Mouse (Mus musculus): ENCODE data around the gene Fam84b. TPM values are rescaled to one million over a fixed set of nuclear protein-coding genes. Genes with fewer than 3 reads are reported as not detected.
A peak's percentile ranks its signal among the peaks of the same experiment; 100 is the strongest.

The Fam84b gene
- 8.8 and 9.3 TPM in 2 replicates for polyA plus RNA-seq (2015; fragmentation: Nextera tagmentation; extraction: Ambion mirVana)

DNA sequence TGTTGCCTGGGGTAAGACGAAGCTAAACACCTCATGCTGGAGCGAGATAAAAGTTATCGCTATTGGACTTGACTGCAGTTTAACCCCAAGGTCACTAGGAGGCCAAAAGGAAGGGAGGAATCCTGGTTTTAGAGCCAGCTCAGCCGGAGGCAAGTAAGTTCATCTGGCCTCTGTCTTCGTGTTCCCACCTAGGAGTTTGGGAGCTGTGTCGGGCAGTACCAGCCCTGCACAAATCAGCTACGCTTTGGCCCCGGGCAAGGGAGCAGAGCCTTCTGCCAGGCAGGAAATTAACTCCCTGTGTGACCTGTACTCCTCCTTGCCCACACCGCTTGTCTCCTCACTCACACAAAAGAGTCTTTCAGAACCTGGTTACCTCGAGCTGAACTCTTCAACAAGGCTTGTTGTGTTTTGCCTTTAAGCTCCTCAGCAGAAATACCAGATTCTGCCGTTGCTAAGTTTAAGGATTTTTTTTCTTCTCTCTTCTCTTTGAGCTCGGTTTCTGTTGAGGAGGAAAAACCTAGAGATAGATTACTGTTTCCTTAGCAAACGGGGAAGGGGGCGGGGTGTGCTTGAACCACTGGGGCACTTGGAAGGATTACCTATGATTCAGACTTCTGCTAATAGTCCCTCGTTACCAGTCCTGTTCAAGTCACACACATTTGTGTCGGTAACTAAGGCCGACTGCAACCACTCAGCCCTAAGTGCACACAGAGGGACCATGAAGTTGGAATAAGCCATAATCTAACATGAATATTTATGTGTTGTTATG, at the start of gene Fam84b:
Fam84b (minus strand) TSS at position 548 of the 769 bp plus-strand sequence.
- ATAC-seq (peak; percentile 66), DNase-seq (no peak)
- no peaks in the 10 kb centered on the region for H3K9me3 ChIP-seq (ENCODE audit: low read length)
- peak; percentile 35 for TF ChIP-seq CTCF (IDR thresholded peaks at IDR 0.05; ENCODE audit: low read depth)
- peak; percentile 53; the same call in 1 of the 2 replicates for TF ChIP-seq EP300 (IDR thresholded peaks at IDR 0.05; ENCODE audit: low read depth)
- peaks cover 18% of the 10 kb centered on the region for H3K4me1 ChIP-seq (ENCODE audit: insufficient read depth)
- peak within 1 kb of the TSS; percentile 48 for H3K4me2 ChIP-seq (ENCODE audit: low read depth, low read length)
- no peaks in the 10 kb centered on the region for H3K27me3 ChIP-seq (ENCODE audit: insufficient read depth, low read length)
- 25% methylated on average over 17 of the region's 17 CpGs for WGBS (ENCODE audit: insufficient replicate concordance)
- H3K27ac ChIP-seq (ENCODE audit: low read depth), result no peak within 1 kb of the TSS
- no peak within 1 kb of the TSS for H3K4me3 ChIP-seq (ENCODE audit: low read depth, low read length)
- H3K36me3 ChIP-seq (replicated peaks; ENCODE audit: insufficient read depth, low read length), result no peaks in the 10 kb centered on the region
- no peak within 1 kb of the TSS for H3K9ac ChIP-seq (replicated peaks)

DNA sequence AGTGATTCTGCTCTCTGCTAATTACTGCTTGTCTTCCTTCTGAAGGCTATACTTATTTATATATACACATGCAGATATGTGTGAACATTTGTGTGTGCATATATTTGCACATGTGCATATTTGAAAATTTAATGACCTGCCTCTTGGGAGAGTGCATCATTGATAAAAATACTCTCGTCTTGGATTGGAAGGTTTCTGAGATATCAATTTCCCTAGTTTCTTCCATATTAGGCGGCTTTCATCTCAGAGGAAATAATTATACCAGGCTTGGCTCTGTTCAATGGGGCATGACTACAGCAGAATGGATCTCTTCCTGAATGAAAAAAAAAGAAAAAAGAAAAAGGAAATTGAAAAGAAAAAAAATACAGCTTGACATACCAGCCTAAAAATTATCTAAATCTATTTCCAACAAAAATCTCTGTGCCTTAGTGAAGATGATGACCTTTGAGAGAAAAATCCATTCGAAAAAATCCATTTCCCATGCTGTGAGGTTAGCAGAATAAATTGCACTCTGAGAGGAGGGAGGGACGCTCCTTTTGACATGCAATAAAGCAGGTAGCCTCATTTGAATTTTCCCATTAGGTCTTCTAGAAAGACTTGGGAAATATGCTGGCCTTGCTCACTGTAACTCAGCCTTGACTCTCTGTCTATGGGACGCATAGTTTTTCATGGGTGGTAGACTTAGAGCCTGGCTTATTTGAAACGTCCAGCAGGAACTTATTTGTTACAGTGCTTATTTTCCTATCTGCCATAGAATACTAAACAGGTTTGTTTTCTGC, 44.8 kb upstream of the Fam84b start:
- ATAC-seq, result no peak
- no peak overlapping the region for H3K9ac ChIP-seq (replicated peaks)
- DNase-seq, result no peak
- H3K4me2 ChIP-seq (ENCODE audit: low read depth, low read length), result no peak overlapping the region
- H3K4me1 ChIP-seq (ENCODE audit: insufficient read depth), result no peaks in the 10 kb centered on the region
- H3K27ac ChIP-seq (ENCODE audit: low read depth), result no peak overlapping the region
- TF ChIP-seq EP300 (IDR thresholded peaks at IDR 0.05; ENCODE audit: low read depth), result no peak
- 61% methylated on average over 6 of the region's 6 CpGs for WGBS (ENCODE audit: insufficient replicate concordance)
- no peaks in the 10 kb centered on the region for H3K36me3 ChIP-seq (replicated peaks; ENCODE audit: insufficient read depth, low read length)
- H3K27me3 ChIP-seq (ENCODE audit: insufficient read depth, low read length), result no peaks in the 10 kb centered on the region
- H3K9me3 ChIP-seq (ENCODE audit: low read length), result no peaks in the 10 kb centered on the region
- H3K4me3 ChIP-seq (ENCODE audit: low read depth, low read length), result no peak overlapping the region

DNA sequence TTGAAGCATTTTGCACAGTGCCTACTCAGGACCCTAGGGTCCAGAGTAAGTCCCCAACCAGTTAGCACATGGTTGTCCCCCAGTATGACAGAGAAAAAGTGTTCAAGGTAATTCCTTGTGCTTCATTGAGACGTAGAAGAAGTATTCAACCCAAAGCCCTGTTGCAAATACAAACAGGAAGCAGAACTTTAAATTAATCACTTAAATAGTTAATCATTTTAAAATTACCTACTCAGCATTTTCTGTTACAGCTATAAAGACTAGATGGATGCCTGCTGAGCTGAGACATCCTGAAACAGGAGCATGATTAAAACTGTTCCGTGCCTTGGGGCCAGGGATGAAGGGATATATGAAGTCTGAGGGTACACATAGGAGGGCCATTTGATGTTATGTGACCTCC, 42.5 kb upstream of the Fam84b start:
- TF ChIP-seq CTCF (IDR thresholded peaks at IDR 0.05; ENCODE audit: low read depth) (no peak), EP300 (IDR thresholded peaks at IDR 0.05; ENCODE audit: low read depth) (no peak)
- Histone ChIP-seq H3K4me2 (ENCODE audit: low read depth, low read length) (no peak overlapping the region), H3K4me1 (ENCODE audit: insufficient read depth) (0 out of 2 replicates have a peak, but pooled peaks cover 2% of the 10 kb centered on the region), H3K9ac (replicated peaks) (no peak overlapping the region), H3K27me3 (ENCODE audit: insufficient read depth, low read length) (no peaks in the 10 kb centered on the region), H3K36me3 (replicated peaks; ENCODE audit: insufficient read depth, low read length) (no peaks in the 10 kb centered on the region), H3K4me3 (ENCODE audit: low read depth, low read length) (no peak overlapping the region), H3K9me3 (ENCODE audit: low read length) (no peaks in the 10 kb centered on the region), H3K27ac (ENCODE audit: low read depth) (no peak overlapping the region)
- WGBS (ENCODE audit: insufficient replicate concordance), result 86% methylated on average over 2 of the region's 2 CpGs
- DNase-seq (no peak), ATAC-seq (no peak)

DNA sequence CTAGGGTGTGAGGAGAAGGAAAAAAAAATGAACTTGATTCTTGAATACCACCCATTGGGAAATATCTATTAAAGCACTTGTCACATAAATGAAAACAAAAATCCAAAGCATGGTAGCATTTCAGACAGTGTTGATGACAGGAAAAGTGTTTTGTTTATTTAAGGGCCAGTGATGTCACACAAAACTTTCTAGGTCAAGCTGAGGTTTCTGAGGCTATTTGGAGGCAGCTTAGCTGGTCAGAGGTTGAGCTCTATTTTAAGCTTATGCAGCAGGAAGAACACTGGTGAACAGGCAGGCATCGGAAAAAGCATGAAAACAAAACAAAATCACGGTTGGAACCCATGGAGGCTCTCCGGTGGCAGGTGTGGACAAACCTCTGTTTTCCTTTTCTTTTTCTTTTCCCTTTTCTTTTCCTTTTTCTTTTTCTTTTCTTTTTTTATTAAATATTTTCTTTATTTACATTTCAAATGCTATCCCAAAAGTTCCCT, 39.4 kb upstream of the Fam84b start:
- no peak for DNase-seq
- no peak for TF ChIP-seq CTCF (IDR thresholded peaks at IDR 0.05; ENCODE audit: low read depth)
- TF ChIP-seq EP300 (IDR thresholded peaks at IDR 0.05; ENCODE audit: low read depth), result no peak

DNA sequence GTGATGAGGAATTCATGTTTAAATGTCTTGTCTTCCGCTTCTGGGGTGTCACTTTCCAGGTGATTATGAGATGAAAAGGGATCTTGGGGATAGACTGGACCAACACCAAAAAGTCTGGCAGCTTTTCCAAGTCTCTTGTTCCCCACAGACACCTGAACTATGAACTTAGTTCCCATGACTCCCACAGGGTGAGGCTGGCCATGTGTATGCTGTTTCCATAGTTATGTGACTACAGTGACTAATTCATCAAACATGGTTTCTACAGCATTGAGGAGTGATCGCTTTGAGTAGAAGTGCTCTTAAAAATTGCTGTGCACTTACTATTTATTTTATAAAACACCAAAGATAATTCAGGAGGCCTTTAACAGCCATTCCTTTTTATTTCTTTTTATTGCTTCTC, 35.1 kb upstream of the Fam84b start:
- DNase-seq (no peak), ATAC-seq (no peak)
- TF ChIP-seq CTCF (IDR thresholded peaks at IDR 0.05; ENCODE audit: low read depth) (no peak), EP300 (IDR thresholded peaks at IDR 0.05; ENCODE audit: low read depth) (no peak)
- Histone ChIP-seq H3K4me2 (ENCODE audit: low read depth, low read length) (no peak overlapping the region), H3K9ac (replicated peaks) (no peak overlapping the region), H3K36me3 (replicated peaks; ENCODE audit: insufficient read depth, low read length) (no peaks in the 10 kb centered on the region), H3K4me3 (ENCODE audit: low read depth, low read length) (no peak overlapping the region), H3K27ac (ENCODE audit: low read depth) (no peak overlapping the region), H3K27me3 (ENCODE audit: insufficient read depth, low read length) (no peaks in the 10 kb centered on the region), H3K4me1 (ENCODE audit: insufficient read depth) (0 out of 2 replicates have a peak, but pooled peaks cover 2% of the 10 kb centered on the region), H3K9me3 (ENCODE audit: low read length) (no peaks in the 10 kb centered on the region)
- 88% methylated on average over 2 of the region's 2 CpGs for WGBS (ENCODE audit: insufficient replicate concordance)

More for the DNA sequence above, 39.4 kb upstream of the Fam84b start:
- Histone ChIP-seq H3K36me3 (replicated peaks; ENCODE audit: insufficient read depth, low read length) (no peaks in the 10 kb centered on the region), H3K9ac (replicated peaks) (no peak overlapping the region), H3K4me3 (ENCODE audit: low read depth, low read length) (no peak overlapping the region), H3K4me1 (ENCODE audit: insufficient read depth) (0 out of 2 replicates have a peak, but pooled peaks cover 2% of the 10 kb centered on the region), H3K27ac (ENCODE audit: low read depth) (no peak overlapping the region), H3K27me3 (ENCODE audit: insufficient read depth, low read length) (no peaks in the 10 kb centered on the region), H3K4me2 (ENCODE audit: low read depth, low read length) (no peak overlapping the region), H3K9me3 (ENCODE audit: low read length) (no peaks in the 10 kb centered on the region)
- no peak for ATAC-seq
- WGBS (ENCODE audit: insufficient replicate concordance), result 55% methylated on average over 3 of the region's 3 CpGs

DNA sequence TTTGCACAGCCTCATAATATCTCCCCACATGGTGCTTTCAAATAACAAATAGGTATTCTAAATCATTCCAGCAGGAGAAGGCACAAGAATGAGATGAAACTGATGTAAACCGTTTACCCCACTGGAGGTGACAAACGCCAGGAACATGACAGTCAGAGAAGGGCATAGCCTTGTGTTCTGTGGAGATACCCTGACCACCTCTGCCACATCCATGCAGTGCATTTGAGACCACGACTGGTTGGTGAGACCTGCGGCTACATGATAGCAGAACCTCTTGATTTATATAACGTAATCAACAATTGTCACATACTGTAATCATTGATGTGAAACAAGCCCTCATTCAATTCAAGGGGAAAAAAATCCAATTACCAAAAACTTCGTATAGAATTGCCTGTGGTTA, 22.1 kb upstream of the Fam84b start:
- H3K9ac ChIP-seq (replicated peaks), result no peak overlapping the region
- 52% methylated on average over 6 of the region's 6 CpGs for WGBS (ENCODE audit: insufficient replicate concordance)
- no peak overlapping the region for H3K4me2 ChIP-seq (ENCODE audit: low read depth, low read length)
- TF ChIP-seq CTCF (IDR thresholded peaks at IDR 0.05; ENCODE audit: low read depth) (no peak), EP300 (IDR thresholded peaks at IDR 0.05; ENCODE audit: low read depth) (no peak)
- ATAC-seq, result no peak
- no peaks in the 10 kb centered on the region for H3K36me3 ChIP-seq (replicated peaks; ENCODE audit: insufficient read depth, low read length)
- no peak for DNase-seq
- H3K9me3 ChIP-seq (ENCODE audit: low read length), result no peaks in the 10 kb centered on the region
- no peaks in the 10 kb centered on the region for H3K4me1 ChIP-seq (ENCODE audit: insufficient read depth)
- no peaks in the 10 kb centered on the region for H3K27me3 ChIP-seq (ENCODE audit: insufficient read depth, low read length)
- no peak overlapping the region for H3K4me3 ChIP-seq (ENCODE audit: low read depth, low read length)
- H3K27ac ChIP-seq (ENCODE audit: low read depth), result no peak overlapping the region

Measured in liver, postnatal 0 days (tissue).